Mouse (Mus musculus) cortical plate, adult 2 months (tissue): ENCODE results near the gene Mrap.

Experiments
- CTCF ChIP-seq: fragments of 200-500 bp; IDR thresholded peaks from 2 replicates; pipeline ENCODE4 v1.5.1; 2011; ENCODE audit warnings: mild to moderate bottlenecking, control low read depth, low read length; ENCODE audit not compliant: insufficient read depth; ENCODE audit errors: extremely low read depth
- POLR2A ChIP-seq: fragments of 200-500 bp; IDR thresholded peaks from 2 replicates; pipeline ENCODE4 v1.6.1; 2011; ENCODE audit warnings: mild to moderate bottlenecking, low read length, control low read depth; ENCODE audit not compliant: insufficient read depth; ENCODE audit errors: extremely low read depth

DNA sequence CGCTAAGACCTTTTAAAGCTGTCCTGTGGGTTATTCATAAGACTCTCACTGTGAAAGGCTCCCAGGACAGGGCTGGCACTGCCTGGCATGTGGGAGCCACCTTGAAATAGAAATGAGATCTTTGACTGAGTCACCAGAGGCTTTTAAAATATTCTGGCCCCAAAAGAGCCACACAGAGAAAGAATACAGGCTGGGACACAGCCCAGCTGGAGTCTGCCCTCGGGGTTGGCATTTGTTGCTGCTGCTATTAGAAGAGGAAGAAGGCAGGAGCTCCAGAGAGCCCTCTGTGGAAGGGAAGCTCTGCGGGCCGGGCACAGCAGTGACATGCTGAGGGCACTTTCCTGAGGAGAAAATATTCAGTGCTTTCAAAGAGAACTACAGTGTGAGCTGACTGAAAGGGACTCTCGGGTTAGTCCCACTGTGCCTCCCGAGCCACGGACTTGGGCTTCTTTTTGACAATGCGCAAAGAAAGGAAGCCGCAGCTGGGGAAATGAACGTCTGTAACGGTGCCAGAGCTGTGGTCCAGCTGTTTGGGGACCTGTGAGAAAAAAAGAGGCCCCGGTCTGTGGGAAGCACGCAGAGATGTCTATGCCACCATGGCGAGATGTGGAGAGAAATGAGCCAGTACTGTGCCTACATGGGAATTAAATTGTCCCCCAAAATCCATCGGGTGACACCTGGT, 45.2 kb upstream of the Mrap start:
- no peak for TF ChIP-seq POLR2A
- no peak for TF ChIP-seq CTCF
